Mouse (Mus musculus): Measurements from ENCODE around the gene Ccdc134.

DNA sequence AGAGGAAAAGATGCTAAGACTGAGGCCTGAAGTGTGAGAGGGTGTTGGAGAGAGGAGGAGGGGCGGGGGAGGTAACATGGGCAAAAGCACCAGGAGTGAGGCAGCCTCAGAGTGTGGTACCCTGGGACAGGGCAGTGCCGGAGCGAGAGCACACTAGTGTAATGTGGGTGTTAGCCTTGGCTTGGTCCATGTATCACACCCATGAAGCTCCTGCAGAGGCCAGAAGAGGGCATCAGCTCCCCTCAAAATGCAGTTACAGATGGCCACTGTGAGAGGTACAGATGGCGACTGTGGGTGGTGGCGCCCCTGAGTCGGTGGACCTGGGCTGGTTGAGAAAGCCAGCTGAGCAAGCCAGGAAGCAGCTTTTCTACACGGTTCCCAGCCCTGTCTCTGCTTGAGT, 46.6 kb upstream of the Ccdc134 start:
- TF ChIP-seq CTCF (IDR thresholded peaks at IDR 0.05; ENCODE audit: control insufficient read depth, insufficient read depth, low read length) (peak; percentile 54), POLR2A (IDR thresholded peaks at IDR 0.05; ENCODE audit: borderline replicate concordance, control insufficient read depth, low read depth, low read length) (no peak)

Measured in bone marrow, adult 2 months (tissue).